Mouse (Mus musculus): Measurements from ENCODE around the gene A230050P20Rik. TPM values are rescaled to one million over a fixed set of nuclear protein-coding genes. Genes with fewer than 3 reads are reported as not detected.

A230050P20Rik gene
- polyA plus RNA-seq, 1 experiment = 31.7 TPM

- Histone ChIP-seq H3K4me3 (ENCODE audit: insufficient read depth, low read depth, low read length) (no peak overlapping the region), H3K27ac (ENCODE audit: insufficient read depth, low read depth, low read length) (no peak overlapping the region), H3K36me3 (ENCODE audit: control insufficient read depth, insufficient read depth, low read length) (no peaks in the 10 kb centered on the region), H3K27me3 (replicated peaks; ENCODE audit: control insufficient read depth, insufficient read depth, low read length) (no peaks in the 10 kb centered on the region), H3K4me1 (ENCODE audit: control insufficient read depth, insufficient read depth, low read length) (no peaks in the 10 kb centered on the region)
- DNase-seq = no peak
- no peak for TF ChIP-seq POLR2A (IDR thresholded peaks at IDR 0.05; ENCODE audit: low read depth, low read length)
- 83% methylated on average over 9 of the region's 9 CpGs for WGBS
Observed at GRCm38 (mm10) chr9:20837184-20837947, 31.1 kb upstream of the A230050P20Rik start.

GRCm38 (mm10) chr9:20838931-20839330 lies 29.5 kb upstream of the A230050P20Rik start:
- H3K36me3 ChIP-seq (ENCODE audit: control insufficient read depth, insufficient read depth, low read length) = no peaks in the 10 kb centered on the region
- DNase-seq = peak; percentile 10
- no peaks in the 10 kb centered on the region for H3K27me3 ChIP-seq (replicated peaks; ENCODE audit: control insufficient read depth, insufficient read depth, low read length)
- H3K4me1 ChIP-seq (ENCODE audit: control insufficient read depth, insufficient read depth, low read length) = no peaks in the 10 kb centered on the region
- WGBS = 50% methylated on average over 6 of the region's 6 CpGs
- H3K27ac ChIP-seq (ENCODE audit: insufficient read depth, low read depth, low read length) = no peak overlapping the region
- no peak overlapping the region for H3K4me3 ChIP-seq (ENCODE audit: insufficient read depth, low read depth, low read length)
- TF ChIP-seq POLR2A (IDR thresholded peaks at IDR 0.05; ENCODE audit: low read depth, low read length) = no peak

GRCm38 (mm10) chr9:20842211-20842610 lies 26.2 kb upstream of the A230050P20Rik start:
- DNase-seq = no peak
- TF ChIP-seq CTCF (conservative IDR thresholded peaks at IDR 0.05; ENCODE audit: insufficient read depth, insufficient read length, low read depth, low read length) (no peak), POLR2A (IDR thresholded peaks at IDR 0.05; ENCODE audit: low read depth, low read length) (no peak)
- no peaks in the 10 kb centered on the region for H3K36me3 ChIP-seq (ENCODE audit: control insufficient read depth, insufficient read depth, low read length)
- H3K4me1 ChIP-seq (ENCODE audit: control insufficient read depth, insufficient read depth, low read length) = no peaks in the 10 kb centered on the region
- no peaks in the 10 kb centered on the region for H3K27me3 ChIP-seq (replicated peaks; ENCODE audit: control insufficient read depth, insufficient read depth, low read length)
- 67% methylated on average over 4 of the region's 4 CpGs for WGBS
- H3K4me3 ChIP-seq (ENCODE audit: insufficient read depth, low read depth, low read length) = no peak overlapping the region
- H3K27ac ChIP-seq (ENCODE audit: insufficient read depth, low read depth, low read length) = no peak overlapping the region

- DNase-seq = peak; percentile 18
- 20% methylated on average over 2 of the region's 2 CpGs for WGBS
Observed at GRCm38 (mm10) chr9:20842670-20843069, 25.8 kb upstream of the A230050P20Rik start.

GRCm38 (mm10) chr9:20850179-20850578 lies 18.3 kb upstream of the A230050P20Rik start:
- no peaks in the 10 kb centered on the region for H3K27me3 ChIP-seq (replicated peaks; ENCODE audit: control insufficient read depth, insufficient read depth, low read length)
- 86% methylated on average over 2 of the region's 2 CpGs for WGBS
- H3K4me1 ChIP-seq (ENCODE audit: control insufficient read depth, insufficient read depth, low read length) = no peaks in the 10 kb centered on the region
- no peak for DNase-seq
- no peak overlapping the region for H3K4me3 ChIP-seq (ENCODE audit: insufficient read depth, low read depth, low read length)
- TF ChIP-seq CTCF (conservative IDR thresholded peaks at IDR 0.05; ENCODE audit: insufficient read depth, insufficient read length, low read depth, low read length) = no peak
- TF ChIP-seq POLR2A (IDR thresholded peaks at IDR 0.05; ENCODE audit: low read depth, low read length) = no peak
- no peak overlapping the region for H3K27ac ChIP-seq (ENCODE audit: insufficient read depth, low read depth, low read length)
- H3K36me3 ChIP-seq (ENCODE audit: control insufficient read depth, insufficient read depth, low read length) = no peaks in the 10 kb centered on the region

More at GRCm38 (mm10) chr9:20842670-20843069, 25.8 kb upstream of the A230050P20Rik start:
- no peak overlapping the region for H3K27ac ChIP-seq (ENCODE audit: insufficient read depth, low read depth, low read length)
- TF ChIP-seq CTCF (conservative IDR thresholded peaks at IDR 0.05; ENCODE audit: insufficient read depth, insufficient read length, low read depth, low read length) = peak; percentile 48
- no peak for TF ChIP-seq POLR2A (IDR thresholded peaks at IDR 0.05; ENCODE audit: low read depth, low read length)
- no peak overlapping the region for H3K4me3 ChIP-seq (ENCODE audit: insufficient read depth, low read depth, low read length)
- H3K4me1 ChIP-seq (ENCODE audit: control insufficient read depth, insufficient read depth, low read length) = no peaks in the 10 kb centered on the region
- H3K27me3 ChIP-seq (replicated peaks; ENCODE audit: control insufficient read depth, insufficient read depth, low read length) = no peaks in the 10 kb centered on the region
- no peaks in the 10 kb centered on the region for H3K36me3 ChIP-seq (ENCODE audit: control insufficient read depth, insufficient read depth, low read length)

- no peak overlapping the region for H3K4me3 ChIP-seq (ENCODE audit: insufficient read depth, low read depth, low read length)
- TF ChIP-seq POLR2A (IDR thresholded peaks at IDR 0.05; ENCODE audit: low read depth, low read length) (no peak), CTCF (conservative IDR thresholded peaks at IDR 0.05; ENCODE audit: insufficient read depth, insufficient read length, low read depth, low read length) (0 out of 2 replicates have a peak, but pooled peaks have one; percentile 14)
- peak; percentile 49 for DNase-seq
- WGBS = 5% methylated on average over 6 of the region's 6 CpGs
- no peak overlapping the region for H3K27ac ChIP-seq (ENCODE audit: insufficient read depth, low read depth, low read length)
- no peaks in the 10 kb centered on the region for H3K4me1 ChIP-seq (ENCODE audit: control insufficient read depth, insufficient read depth, low read length)
- H3K27me3 ChIP-seq (replicated peaks; ENCODE audit: control insufficient read depth, insufficient read depth, low read length) = no peaks in the 10 kb centered on the region
- H3K36me3 ChIP-seq (ENCODE audit: control insufficient read depth, insufficient read depth, low read length) = no peaks in the 10 kb centered on the region
Observed at GRCm38 (mm10) chr9:20857131-20857530, 11.3 kb upstream of the A230050P20Rik start.

- WGBS = 51% methylated on average over 6 of the region's 6 CpGs
- TF ChIP-seq CTCF (conservative IDR thresholded peaks at IDR 0.05; ENCODE audit: insufficient read depth, insufficient read length, low read depth, low read length) = no peak
- no peak for TF ChIP-seq POLR2A (IDR thresholded peaks at IDR 0.05; ENCODE audit: low read depth, low read length)
- Histone ChIP-seq H3K27ac (ENCODE audit: insufficient read depth, low read depth, low read length) (no peak overlapping the region), H3K4me3 (ENCODE audit: insufficient read depth, low read depth, low read length) (no peak overlapping the region), H3K4me1 (ENCODE audit: control insufficient read depth, insufficient read depth, low read length) (no peaks in the 10 kb centered on the region), H3K27me3 (replicated peaks; ENCODE audit: control insufficient read depth, insufficient read depth, low read length) (no peaks in the 10 kb centered on the region), H3K36me3 (ENCODE audit: control insufficient read depth, insufficient read depth, low read length) (no peaks in the 10 kb centered on the region)
- no peak for DNase-seq
Observed at GRCm38 (mm10) chr9:20859926-20860325, 8.5 kb upstream of the A230050P20Rik start.
